Mouse (Mus musculus) midbrain, embryonic 14.5 days (tissue): ENCODE measurements around the gene Zfp354c. TPM values are rescaled to one million over a fixed set of nuclear protein-coding genes. Genes with fewer than 3 reads are reported as not detected.

Experiments used
- ATAC-seq: fragments of 200-750 bp; cut with Nextera tagmentation; 2 replicates; pipeline ENCODE4 v1.8.0; 2017; ENCODE audit warnings: moderate number of reproducible peaks, moderate library complexity; ENCODE audit not compliant: low FRiP score, low TSS enrichment
- DNase-seq: peaks from one replicate; pipeline ENCODE4 v3.0.0-alpha.2; 2015
- H3K27ac ChIP-seq: fragments of 300-500 bp; sonication (generic); replicated peaks from 2 replicates; pipeline ENCODE4 v1.5.1; 2014; ENCODE audit warnings: mild to moderate bottlenecking, low read depth, low read length, moderate library complexity
- H3K27me3 ChIP-seq: fragments of 300-500 bp; sonication (generic); 2 replicates; pipeline ENCODE4 v1.6.1; 2014; ENCODE audit warnings: low read length, control low read depth, mixed read lengths; ENCODE audit not compliant: control insufficient read depth, insufficient read depth
- H3K36me3 ChIP-seq: fragments of 300-500 bp; sonication (generic); 2 replicates; pipeline ENCODE4 v1.6.1; 2014; ENCODE audit warnings: low read length, control low read depth; ENCODE audit not compliant: control insufficient read depth, insufficient read depth
- H3K4me1 ChIP-seq: fragments of 300-500 bp; sonication (generic); 2 replicates; pipeline ENCODE4 v1.6.1; 2014; ENCODE audit warnings: mild to moderate bottlenecking, antibody characterized with exemption, low read length, control low read depth; ENCODE audit not compliant: control insufficient read depth, insufficient read depth
- H3K4me2 ChIP-seq: fragments of 300-500 bp; sonication (generic); 2 replicates; pipeline ENCODE4 v1.6.1; 2014; ENCODE audit warnings: mild to moderate bottlenecking, low read length, moderate library complexity
- H3K4me3 ChIP-seq: fragments of 300-500 bp; sonication (generic); replicated peaks from 2 replicates; pipeline ENCODE4 v1.5.1; 2014; ENCODE audit warnings: low read depth, low read length
- H3K9ac ChIP-seq: fragments of 300-500 bp; sonication (generic); replicated peaks from 2 replicates; pipeline ENCODE4 v1.6.1; 2014; ENCODE audit warnings: mild to moderate bottlenecking, low read length, moderate library complexity
- H3K9me3 ChIP-seq: fragments of 300-500 bp; sonication (generic); 2 replicates; pipeline ENCODE4 v1.6.1; 2016; ENCODE audit warnings: low read length, control low read depth, mixed read lengths; ENCODE audit not compliant: control insufficient read depth
- WGBS: fragments of 180-500 bp; shearing (Covaris S2); extraction: QIAGEN DNeasy Blood & Tissue Kit; methylation state at CpG from one replicate; pipeline ENCODE4 v1.1.7; 2014; 5-methylcytosine and 5-hydroxymethylcytosine counted together
- polyA plus RNA-seq: library from polyadenylated mRNA; unstranded; fragments of >200 nt; fragmentation: Nextera tagmentation; extraction: Ambion mirVana; gene quantifications from 2 replicates; pipeline ENCODE4 v1.2.1, GENCODE M21; 2014

Zfp354c gene
- 61.3 and 83.5 TPM in 2 replicates for polyA plus RNA-seq

GRCm38 (mm10) chr11:50827010-50827953 is at the start of gene Zfp354c:
Gene Zfp354c, minus strand, starts transcription at chr11:50827724.
- DNase-seq (peak; percentile 94), ATAC-seq (peak; percentile 93)
- Histone ChIP-seq H3K4me1 (peaks cover 11% of the 10 kb centered on the region; the same call in 1 of the 2 replicates), H3K4me2 (peak within 1 kb of the TSS; percentile 87), H3K27me3 (no peaks in the 10 kb centered on the region), H3K27ac (peak within 1 kb of the TSS; percentile 80), H3K9me3 (0 out of 2 replicates have a peak, but pooled peaks cover 2% of the 10 kb centered on the region), H3K9ac (peak within 1 kb of the TSS; percentile 92), H3K36me3 (peaks cover 33% of the 10 kb centered on the region), H3K4me3 (peak within 1 kb of the TSS; percentile 87)
- under 1% methylated on average over 45 of the region's 45 CpGs for WGBS

- H3K4me1 ChIP-seq, result peaks cover 8% of the 10 kb centered on the region
- under 1% methylated on average over 72 of the region's 72 CpGs for WGBS
- H3K36me3 ChIP-seq, result no peaks in the 10 kb centered on the region
- peak overlapping the region; percentile 46 for H3K4me3 ChIP-seq
- no peak overlapping the region for H3K27ac ChIP-seq
- peak overlapping the region; percentile 59; the same call in 1 of the 2 replicates for H3K9ac ChIP-seq
- DNase-seq (peak; percentile 61), ATAC-seq (0 out of 2 replicates have a peak, but pooled peaks have one; percentile 6)
- 0 out of 2 replicates have a peak, but pooled peaks cover 4% of the 10 kb centered on the region for H3K9me3 ChIP-seq
- H3K27me3 ChIP-seq, result peaks cover 54% of the 10 kb centered on the region
- H3K4me2 ChIP-seq, result peak overlapping the region; percentile 92
Observed at GRCm38 (mm10) chr11:50850989-50851601, 23.6 kb upstream of the Zfp354c start.

GRCm38 (mm10) chr11:50850177-50850735 is 22.7 kb upstream of the Zfp354c start, which contains the start of gene Grm6:
Gene Grm6, plus strand, starts transcription at chr11:50850685.
- H3K4me3 ChIP-seq, result peak within 1 kb of the TSS; percentile 46
- peaks cover 8% of the 10 kb centered on the region for H3K4me1 ChIP-seq
- ATAC-seq, result no peak
- H3K36me3 ChIP-seq, result no peaks in the 10 kb centered on the region
- peaks cover 54% of the 10 kb centered on the region for H3K27me3 ChIP-seq
- peak within 1 kb of the TSS; percentile 92 for H3K4me2 ChIP-seq
- H3K9ac ChIP-seq, result peak within 1 kb of the TSS; percentile 59; the same call in 1 of the 2 replicates
- H3K9me3 ChIP-seq, result 0 out of 2 replicates have a peak, but pooled peaks cover 4% of the 10 kb centered on the region
- no peak within 1 kb of the TSS for H3K27ac ChIP-seq
- peak; percentile 5 for DNase-seq
- 3% methylated on average over 11 of the region's 11 CpGs for WGBS

DNA sequence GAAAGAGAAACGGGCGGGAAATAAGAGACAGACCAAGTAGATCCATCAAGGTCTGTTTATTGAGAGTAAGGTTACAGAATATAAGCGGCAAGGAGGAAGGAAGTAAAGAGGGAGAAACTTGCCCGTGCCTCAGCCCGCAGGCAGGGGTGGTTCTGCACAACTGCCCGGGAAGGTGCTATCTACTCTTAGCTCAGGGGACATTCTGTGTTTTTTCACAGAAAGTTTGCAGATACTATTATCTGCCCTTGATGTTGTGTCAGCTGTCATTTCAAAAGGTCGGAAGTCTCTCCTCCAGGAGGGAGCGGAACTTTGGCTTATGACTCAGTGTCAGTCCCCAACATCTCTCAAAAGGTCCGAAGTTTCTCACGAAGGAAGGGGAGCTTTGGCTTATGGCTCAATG is 21.8 kb upstream of the Zfp354c start:
- H3K4me3 ChIP-seq, result no peak overlapping the region
- 0 out of 2 replicates have a peak, but pooled peaks cover 4% of the 10 kb centered on the region for H3K9me3 ChIP-seq
- ATAC-seq (no peak), DNase-seq (no peak)
- no peak overlapping the region for H3K27ac ChIP-seq
- WGBS, result 12% methylated on average over 10 of the region's 10 CpGs
- H3K27me3 ChIP-seq, result peaks cover 54% of the 10 kb centered on the region
- H3K9ac ChIP-seq, result no peak overlapping the region
- H3K36me3 ChIP-seq, result no peaks in the 10 kb centered on the region
- H3K4me1 ChIP-seq, result peaks cover 8% of the 10 kb centered on the region
- no peak overlapping the region for H3K4me2 ChIP-seq

GRCm38 (mm10) chr11:50848520-50849137 is 21.1 kb upstream of the Zfp354c start:
- Histone ChIP-seq H3K4me1 (peaks cover 8% of the 10 kb centered on the region), H3K4me3 (no peak overlapping the region), H3K4me2 (no peak overlapping the region), H3K9me3 (0 out of 2 replicates have a peak, but pooled peaks cover 4% of the 10 kb centered on the region), H3K9ac (no peak overlapping the region), H3K27me3 (peaks cover 54% of the 10 kb centered on the region), H3K36me3 (no peaks in the 10 kb centered on the region), H3K27ac (no peak overlapping the region)
- no peak for ATAC-seq
- DNase-seq, result no peak
- WGBS, result 37% methylated on average over 3 of the region's 3 CpGs

GRCm38 (mm10) chr11:50847047-50847446 is 19.5 kb upstream of the Zfp354c start:
- ATAC-seq (no peak), DNase-seq (peak; percentile 20)
- H3K4me3 ChIP-seq, result no peak overlapping the region
- H3K4me2 ChIP-seq, result no peak overlapping the region
- no peaks in the 10 kb centered on the region for H3K36me3 ChIP-seq
- H3K27ac ChIP-seq, result no peak overlapping the region
- 0 out of 2 replicates have a peak, but pooled peaks cover 4% of the 10 kb centered on the region for H3K9me3 ChIP-seq
- peaks cover 8% of the 10 kb centered on the region for H3K4me1 ChIP-seq
- H3K27me3 ChIP-seq, result peaks cover 41% of the 10 kb centered on the region
- 75% methylated on average over 5 of the region's 5 CpGs for WGBS
- no peak overlapping the region for H3K9ac ChIP-seq

GRCm38 (mm10) chr11:50845951-50846350 is 18.4 kb upstream of the Zfp354c start:
- no peak for ATAC-seq
- H3K36me3 ChIP-seq, result no peaks in the 10 kb centered on the region
- H3K4me1 ChIP-seq, result peaks cover 5% of the 10 kb centered on the region; the same call in 1 of the 2 replicates
- H3K9ac ChIP-seq, result no peak overlapping the region
- H3K27me3 ChIP-seq, result peaks cover 30% of the 10 kb centered on the region
- no peak overlapping the region for H3K27ac ChIP-seq
- DNase-seq, result no peak
- H3K9me3 ChIP-seq, result 0 out of 2 replicates have a peak, but pooled peaks cover 4% of the 10 kb centered on the region
- no peak overlapping the region for H3K4me2 ChIP-seq
- 93% methylated on average over 3 of the region's 3 CpGs for WGBS
- H3K4me3 ChIP-seq, result no peak overlapping the region
